Mouse (Mus musculus) monocyte, adult 5-6 weeks (primary cell): ENCODE data around the gene Ppp4r4. TPM values are rescaled to one million over a fixed set of nuclear protein-coding genes. Genes with fewer than 3 reads are reported as not detected.
"Not testable (repeated sequence)": the region's sequence is repeated elsewhere in the genome, so short reads cannot be mapped to it uniquely, and the experiment has no call there.

Experiments
- ATAC-seq: fragments of 153-309, 156-312 bp; replicated peaks from 2 replicates; pipeline ENCODE4 v1.8.0; 2017; ENCODE audit warnings: mild to moderate bottlenecking; ENCODE audit not compliant: low TSS enrichment, insufficient number of reproducible peaks, severe bottlenecking, poor library complexity, low FRiP score
- total RNA-seq: library from RNA; stranded (forward); fragments of 200-1000, 200-491, 200-594 nt; gene quantifications from 3 replicates; pipeline ENCODE4 v1.2.3, GENCODE M21; 2017

Gene Ppp4r4
- total RNA-seq, 1 experiment from 2014 or later, result 0.29 TPM

DNA sequence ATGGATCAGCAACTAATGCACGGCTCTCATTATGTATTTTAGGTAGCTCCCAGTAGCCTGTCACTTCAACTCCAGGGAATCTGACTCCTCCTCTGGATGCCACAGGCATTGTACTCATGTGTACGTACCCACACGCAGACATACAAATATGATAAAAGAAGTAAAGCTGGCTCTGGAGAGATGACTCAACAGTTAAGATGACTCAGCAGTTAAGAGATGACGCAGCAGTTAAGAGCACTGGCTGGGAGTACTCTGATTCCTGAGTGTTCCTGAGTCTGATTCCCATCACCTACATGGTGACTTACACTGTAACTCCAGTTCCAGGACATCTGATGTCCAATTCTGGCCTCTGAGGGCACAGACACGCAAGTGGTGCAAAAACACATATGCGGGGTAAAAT lies 13.4 kb upstream of the Ppp4r4 start:
- no peak for ATAC-seq

GRCm38 (mm10) chr12:103530596-103530995 lies 1.5 kb upstream of the Ppp4r4 start:
- no peak for ATAC-seq

DNA sequence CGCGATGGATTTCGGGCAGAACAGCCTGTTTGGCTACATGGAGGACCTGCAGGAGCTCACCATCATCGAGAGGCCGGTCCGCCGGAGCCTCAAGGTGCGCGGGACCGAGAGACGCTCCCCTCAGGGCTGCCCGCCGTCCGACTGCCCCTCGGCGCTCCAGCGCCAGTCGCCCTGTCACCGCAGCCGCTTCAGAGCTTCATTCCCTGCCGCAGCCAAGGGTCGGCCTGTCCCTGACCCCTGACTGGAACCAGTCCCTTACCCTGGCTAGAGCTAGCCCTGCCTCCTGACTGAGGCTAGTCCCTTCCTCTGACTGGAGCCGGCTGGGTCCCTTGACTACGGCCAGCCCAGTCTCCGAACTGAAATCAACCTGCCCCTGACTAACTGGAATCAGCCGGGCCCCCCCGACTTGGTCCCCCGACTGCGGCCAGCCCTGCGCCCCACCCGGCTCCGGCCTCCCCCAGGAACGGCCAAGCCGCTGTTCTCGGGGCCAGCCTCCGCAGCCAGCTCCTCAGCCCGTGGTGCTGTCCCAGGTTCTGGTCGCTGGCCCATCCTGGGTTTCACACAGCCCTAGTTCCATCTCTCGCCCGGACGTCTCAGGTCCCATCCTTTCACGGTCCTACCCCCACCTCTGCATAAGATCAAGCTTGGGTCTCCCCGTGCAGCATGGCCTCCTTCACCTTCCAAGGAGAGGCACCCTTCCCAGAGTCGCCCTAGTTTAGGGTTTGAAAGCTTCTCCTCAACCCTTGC lies 739 bp downstream of the Ppp4r4 start:
- 0 out of 2 replicates have a peak, but pooled peaks have one; percentile 23 for ATAC-seq

GRCm38 (mm10) chr12:103540429-103540828 lies 8.3 kb downstream of the Ppp4r4 start:
- ATAC-seq, result no peak

DNA sequence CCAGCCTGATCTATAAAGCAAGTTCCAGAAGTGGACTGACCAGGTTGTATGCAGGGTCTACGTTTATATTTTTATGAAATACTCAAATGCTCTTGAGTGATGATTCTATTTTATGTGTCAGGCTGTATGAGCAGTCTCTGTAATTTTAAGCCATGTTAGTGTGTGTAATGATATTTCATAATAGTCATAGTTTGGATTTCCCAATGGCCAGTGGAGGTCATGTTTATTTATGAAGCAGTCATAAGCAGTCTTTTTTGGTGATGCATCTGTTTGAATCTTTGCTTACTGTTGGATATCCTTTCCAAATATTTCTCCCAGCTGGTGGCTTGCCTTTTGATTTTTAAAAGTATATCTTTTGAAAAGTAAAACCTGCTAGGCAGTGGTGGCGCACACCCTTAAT lies 11.3 kb downstream of the Ppp4r4 start:
- ATAC-seq, result no peak

DNA sequence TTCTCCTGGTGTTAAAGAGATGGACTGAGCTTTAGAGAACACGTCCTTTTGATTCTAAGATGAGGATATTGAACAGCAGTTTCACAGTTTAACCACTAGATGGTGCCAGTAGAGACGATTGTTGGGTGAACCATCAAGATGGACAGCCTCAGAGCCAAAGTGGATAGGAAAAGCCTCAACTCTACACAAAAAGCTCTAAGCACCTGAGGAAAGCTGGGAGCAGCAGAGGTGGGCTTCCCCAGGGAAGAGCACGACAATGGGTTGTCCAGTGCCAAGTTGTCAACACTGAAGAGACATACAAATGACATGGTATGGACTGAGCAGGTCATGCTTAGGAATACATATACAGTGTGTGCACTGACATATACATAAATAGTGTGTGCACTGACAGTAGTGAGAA lies 12.1 kb downstream of the Ppp4r4 start:
- peak; percentile 66 for ATAC-seq

DNA sequence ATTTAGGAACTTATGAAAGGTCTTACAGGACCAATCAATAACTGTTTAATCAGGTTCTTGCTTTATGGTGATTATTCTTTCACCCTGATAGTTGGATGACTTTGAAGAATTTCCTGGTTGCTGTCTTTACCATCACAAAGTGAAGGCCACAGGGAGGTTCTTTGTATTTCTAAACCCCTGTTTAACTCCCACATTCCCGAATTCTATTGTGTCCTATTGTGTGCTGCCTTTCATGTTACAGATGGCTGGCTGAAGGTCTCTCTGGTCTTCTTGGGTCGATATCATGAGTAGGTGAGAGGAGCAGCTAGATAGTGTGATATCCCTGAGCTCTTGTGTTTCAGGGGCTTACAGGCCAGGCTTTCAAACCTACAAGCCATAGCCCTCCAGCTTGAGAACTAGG lies 15.4 kb downstream of the Ppp4r4 start:
- ATAC-seq, result no peak

DNA sequence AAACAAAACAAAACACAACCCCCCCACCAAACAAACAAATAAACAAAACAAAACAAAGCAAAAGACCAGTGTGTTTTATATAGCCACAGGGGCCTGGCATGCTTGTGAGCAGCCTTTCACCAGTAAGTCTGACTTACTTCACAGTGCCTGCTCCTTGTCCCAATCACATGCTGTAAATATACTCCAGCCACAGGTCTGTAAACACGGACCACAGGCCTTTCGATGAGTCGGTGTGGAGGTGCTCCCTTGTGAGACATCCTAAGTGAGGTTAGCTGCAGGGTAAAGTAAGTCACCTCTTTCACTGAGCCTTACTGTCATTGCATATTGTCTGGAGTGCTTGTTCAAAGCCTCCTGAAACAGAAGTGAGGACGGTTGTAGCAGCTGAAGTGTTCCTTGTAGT lies 16.4 kb downstream of the Ppp4r4 start:
- ATAC-seq, result no peak

GRCm38 (mm10) chr12:103550047-103550446 lies 18.0 kb downstream of the Ppp4r4 start:
- ATAC-seq, result no peak

GRCm38 (mm10) chr12:103551422-103551821 lies 19.3 kb downstream of the Ppp4r4 start:
- no peak for ATAC-seq

DNA sequence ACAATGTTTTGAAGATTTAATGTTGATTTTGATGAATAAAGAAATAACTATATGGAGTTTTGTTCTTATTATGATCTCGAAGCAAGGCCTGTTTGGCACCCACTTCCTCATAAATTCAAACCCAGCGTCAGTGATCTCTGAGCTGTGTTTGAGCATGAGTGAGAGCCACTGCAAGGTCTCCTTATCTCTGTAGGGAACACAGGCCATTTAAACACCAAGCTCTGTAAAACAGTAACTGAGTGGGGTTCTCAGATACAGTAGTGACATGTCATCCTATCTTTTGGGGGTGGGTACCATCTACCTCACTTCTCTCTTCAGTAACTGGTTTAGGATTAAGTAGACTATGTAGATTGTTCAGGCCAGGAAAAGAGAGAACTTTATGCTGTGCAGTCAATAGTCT lies 20.4 kb downstream of the Ppp4r4 start:
- ATAC-seq, result no peak

GRCm38 (mm10) chr12:103553497-103553896 lies 21.4 kb downstream of the Ppp4r4 start:
- ATAC-seq, result no peak

GRCm38 (mm10) chr12:103556856-103557255 lies 24.8 kb downstream of the Ppp4r4 start:
- no peak for ATAC-seq

DNA sequence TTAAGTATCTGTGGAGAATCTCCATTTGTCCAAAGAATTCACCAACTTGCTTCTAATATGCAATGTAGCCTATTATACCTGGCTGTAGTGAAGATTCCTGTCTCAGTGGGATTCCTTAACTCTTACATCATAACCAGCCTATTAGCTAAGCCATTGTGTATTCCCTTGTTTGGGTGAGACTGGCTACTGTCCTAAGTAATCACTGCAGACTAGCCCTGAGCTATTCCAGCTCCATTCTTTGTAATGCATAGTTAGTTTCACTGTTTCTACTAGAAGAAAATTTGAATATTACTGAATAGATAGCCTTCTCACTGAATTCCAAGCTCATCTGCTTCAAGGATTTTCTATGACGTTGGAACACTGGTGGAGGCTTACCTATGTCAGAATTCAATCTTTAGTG lies 32.6 kb downstream of the Ppp4r4 start:
- no peak for ATAC-seq

DNA sequence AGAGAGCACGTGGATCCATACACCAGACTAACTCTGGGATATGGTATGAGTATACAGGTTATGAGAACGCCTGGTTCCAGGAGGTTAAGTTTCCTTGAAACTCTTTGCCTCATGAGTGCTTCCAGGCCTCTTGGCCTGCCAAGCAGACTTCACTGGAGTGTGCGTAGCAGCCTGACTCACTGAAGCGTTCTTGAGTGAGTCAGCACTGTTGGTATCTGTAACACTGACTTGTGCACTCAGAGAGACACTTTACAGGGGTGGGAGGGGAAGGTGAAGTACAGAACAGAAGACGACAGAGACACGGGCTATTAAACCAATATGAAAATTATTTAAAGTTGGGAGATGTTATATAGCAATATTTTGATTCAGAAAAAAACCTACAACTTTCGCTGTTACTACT lies 33.1 kb downstream of the Ppp4r4 start:
- ATAC-seq, result no peak

DNA sequence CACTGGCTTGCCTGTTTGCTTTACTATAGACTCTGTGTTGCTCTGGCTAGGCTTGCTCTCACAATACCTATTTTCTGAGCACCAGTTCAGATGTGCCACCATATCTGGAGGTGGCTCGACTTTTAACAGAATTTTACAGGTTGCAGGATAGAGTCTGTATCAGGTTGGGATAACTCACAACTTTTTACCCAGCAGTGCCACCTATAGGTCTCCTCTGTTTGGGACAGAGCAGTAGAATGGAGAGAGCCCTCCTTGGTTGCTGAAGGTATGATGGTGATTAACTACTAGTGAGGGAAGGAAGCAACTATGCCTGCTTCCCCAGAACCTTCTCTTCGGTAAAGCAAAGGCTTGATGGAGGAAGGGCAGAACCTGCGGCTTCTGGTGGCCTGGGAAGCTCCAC lies 35.0 kb downstream of the Ppp4r4 start:
- ATAC-seq, result no peak

- no peak for ATAC-seq
These were observed 37.6 kb downstream of the Ppp4r4 start for GRCm38 (mm10) chr12:103569690-103570089.

DNA sequence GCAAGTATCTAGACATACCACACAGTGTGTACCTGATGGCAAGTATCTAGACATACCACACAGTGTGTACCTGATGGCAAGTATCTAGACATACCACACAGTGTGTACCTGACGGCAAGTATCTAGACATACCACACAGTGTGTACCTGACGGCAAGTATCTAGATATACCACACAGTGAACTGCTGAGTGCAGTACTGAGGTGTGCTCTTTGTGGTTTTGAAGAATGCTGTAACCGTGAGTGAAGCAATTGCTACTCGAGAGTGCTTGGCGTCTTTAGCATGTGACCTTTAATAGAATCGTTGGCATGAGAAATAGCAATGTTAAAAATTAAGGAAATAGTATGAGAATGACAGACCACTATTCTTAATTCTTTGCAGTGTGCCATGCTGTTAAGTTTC lies 46.1 kb downstream of the Ppp4r4 start:
- ATAC-seq, result not testable (repeated sequence)

DNA sequence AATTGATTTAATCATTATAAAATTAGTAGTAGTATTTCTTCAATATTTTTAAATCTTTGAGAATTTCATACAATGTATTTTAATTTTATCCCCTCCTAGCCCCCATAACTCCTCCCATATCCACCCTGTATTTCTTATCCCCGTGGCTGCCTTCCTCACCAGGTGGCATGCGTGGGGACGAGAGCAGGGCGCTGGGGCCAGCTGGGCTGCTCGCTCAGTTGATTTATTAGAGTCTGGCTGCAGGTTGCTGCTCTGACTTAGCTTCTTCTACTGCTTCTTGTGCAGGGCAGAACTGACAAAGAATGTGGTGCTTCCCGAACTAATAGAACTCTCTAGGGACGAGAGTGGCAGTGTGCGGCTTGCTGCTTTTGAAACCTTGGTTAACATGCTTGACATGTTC lies 51.7 kb downstream of the Ppp4r4 start:
- no peak for ATAC-seq

DNA sequence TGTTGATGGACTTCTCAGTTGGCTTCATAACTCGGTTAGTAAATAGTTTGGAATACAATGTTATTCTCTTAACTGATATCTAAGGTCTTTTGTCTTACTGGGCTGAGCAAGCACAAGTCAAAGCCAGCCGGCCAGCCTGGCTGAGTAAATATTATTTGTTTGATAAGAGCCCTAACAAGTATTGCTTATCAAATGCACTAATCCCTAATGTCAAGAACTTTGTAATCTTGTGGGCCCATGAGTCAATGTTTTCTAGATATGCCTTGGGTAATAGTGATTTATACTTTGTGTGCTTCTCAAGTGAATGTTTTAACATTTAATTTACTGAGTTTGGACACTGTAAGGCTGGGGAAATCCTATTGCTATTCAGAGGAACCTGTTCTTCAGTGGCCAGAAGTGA lies 66.3 kb downstream of the Ppp4r4 start:
- ATAC-seq, result no peak

GRCm38 (mm10) chr12:103600364-103600763 lies 68.3 kb downstream of the Ppp4r4 start:
- ATAC-seq, result no peak
